Mouse (Mus musculus): Measurements from ENCODE around the gene Stk39.

DNA sequence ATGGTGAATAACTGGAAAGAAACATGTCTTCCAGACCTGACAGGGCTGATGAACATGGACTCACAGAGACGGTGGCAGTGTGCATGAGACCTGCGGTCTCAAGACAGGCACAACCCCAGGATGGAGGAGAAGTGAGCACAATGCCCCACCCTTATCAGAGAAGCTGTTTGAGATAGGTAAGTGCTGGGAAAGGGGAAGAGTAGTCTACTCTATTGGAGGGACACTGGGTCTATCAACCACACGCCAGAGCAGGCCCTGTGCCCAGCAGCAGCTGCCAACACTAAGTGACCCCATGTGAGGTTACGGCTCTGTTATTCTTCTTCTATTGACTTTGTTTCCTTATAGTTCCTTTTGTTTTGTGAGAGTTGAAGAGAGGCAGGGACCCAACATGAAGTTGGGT lies 202.4 kb downstream of the Stk39 start:
- TF ChIP-seq POLR2A (IDR thresholded peaks at IDR 0.05; ENCODE audit: control insufficient read depth, extremely low read depth, insufficient read depth, low read length, poor library complexity): no peak
- TF ChIP-seq CTCF (IDR thresholded peaks at IDR 0.05; ENCODE audit: borderline replicate concordance, control insufficient read depth, extremely low read depth, insufficient read depth, low read length, poor library complexity): no peak

Data from thymus, adult 2 months (tissue).